Mouse (Mus musculus): ENCODE results near the gene Dhcr24.
A peak's percentile ranks its signal among the peaks of the same experiment; 100 is the strongest.

The Dhcr24 gene

GRCm38 (mm10) chr4:106613105-106613504 lies 52.3 kb downstream of the Dhcr24 start:
- DNase-seq: no peak

GRCm38 (mm10) chr4:106613560-106613959 lies 52.7 kb downstream of the Dhcr24 start:
- DNase-seq: no peak

GRCm38 (mm10) chr4:106614180-106614797 lies 53.5 kb downstream of the Dhcr24 start:
- DNase-seq: peak; percentile 68 to 74

GRCm38 (mm10) chr4:106614881-106615280 lies 54.0 kb downstream of the Dhcr24 start:
- no peak for DNase-seq

GRCm38 (mm10) chr4:106615637-106616036 lies 54.8 kb downstream of the Dhcr24 start:
- no peak for DNase-seq

GRCm38 (mm10) chr4:106617056-106617455 lies 56.2 kb downstream of the Dhcr24 start, which contains the start of gene Lexm:
Gene Lexm, minus strand, starts transcription at chr4:106617241.
- no peak for DNase-seq

GRCm38 (mm10) chr4:106618898-106619297 lies 58.1 kb downstream of the Dhcr24 start:
- no peak for DNase-seq

GRCm38 (mm10) chr4:106621428-106621827 lies 60.6 kb downstream of the Dhcr24 start:
- no peak for DNase-seq

GRCm38 (mm10) chr4:106622030-106622493 lies 61.2 kb downstream of the Dhcr24 start, which contains the start of gene Ttc22:
Gene Ttc22, plus strand, starts transcription at chr4:106622432.
- DNase-seq: no peak

- DNase-seq: no peak
Measured at GRCm38 (mm10) chr4:106622712-106623111, 61.9 kb downstream of the Dhcr24 start.

GRCm38 (mm10) chr4:106624271-106624670 lies 63.4 kb downstream of the Dhcr24 start:
- DNase-seq: no peak

GRCm38 (mm10) chr4:106627809-106628208 lies 67.0 kb downstream of the Dhcr24 start:
- no peak for DNase-seq

GRCm38 (mm10) chr4:106628650-106629360 lies 68.0 kb downstream of the Dhcr24 start:
- DNase-seq: no peak

- DNase-seq: no peak
Measured at GRCm38 (mm10) chr4:106629374-106629773, 68.5 kb downstream of the Dhcr24 start.

- DNase-seq: peak; percentile 80 to 85
Measured at GRCm38 (mm10) chr4:106630333-106631220, 69.7 kb downstream of the Dhcr24 start.

GRCm38 (mm10) chr4:106632313-106632712 lies 71.5 kb downstream of the Dhcr24 start:
- no peak for DNase-seq

- no peak for DNase-seq
Measured at GRCm38 (mm10) chr4:106633281-106634085, 72.6 kb downstream of the Dhcr24 start.

GRCm38 (mm10) chr4:106634086-106634479 lies 73.2 kb downstream of the Dhcr24 start:
- DNase-seq: no peak
